Mouse (Mus musculus) liver, embryonic 12.5 days (tissue): Measurements from ENCODE around the gene Pdzd2. TPM values are rescaled to one million over a fixed set of nuclear protein-coding genes. Genes with fewer than 3 reads are reported as not detected.

Source experiments
- microRNA-seq: library from miRNA; unstranded; fragments of <30 nt; microRNA quantifications from one replicate; pipeline ENCODE4, GENCODE M21; 2017
- polyA plus RNA-seq: library from polyadenylated mRNA; unstranded; fragments of >200 nt; fragmentation: Nextera tagmentation; extraction: Ambion mirVana; gene quantifications from 2 replicates; pipeline ENCODE4 v1.2.1, GENCODE M21; 2016

Gene Pdzd2
- polyA plus RNA-seq, 1 experiment from 2014 or later = 4.8 TPM

Small RNA genes within 50 kb of the gene (microRNA-seq; reads per million reads assigned to microRNA genes)
- gene Gm24135 (not detected), gene Gm24302 (not detected)

Other genes with a start within 250 kb of the Pdzd2 start
- 48.6 and 52.0 TPM in 2 replicates for gene 6030458C11Rik, start 84.7 kb upstream of the Pdzd2 start, polyA plus RNA-seq
- gene Drosha, start 84.9 kb upstream of the Pdzd2 start, polyA plus RNA-seq = 24.3 and 26.3 TPM in 2 replicates